Mouse (Mus musculus) intestine, embryonic 16.5 days (tissue): ENCODE data around the gene Lrp5. TPM values are rescaled to one million over a fixed set of nuclear protein-coding genes. Genes with fewer than 3 reads are reported as not detected.

Experiments
- ATAC-seq: fragments of 200-750 bp; cut with Nextera tagmentation; 2 replicates; pipeline ENCODE4 v1.8.0; 2017; ENCODE audit warnings: moderate TSS enrichment, moderate library complexity
- H3K27ac ChIP-seq: fragments of 300-500 bp; sonication (generic); 2 replicates; pipeline ENCODE4 v1.5.1; 2014; ENCODE audit warnings: mild to moderate bottlenecking, low read length
- H3K27me3 ChIP-seq: fragments of 300-500 bp; sonication (generic); replicated peaks from 2 replicates; pipeline ENCODE4 v1.6.1; 2014; ENCODE audit warnings: low read length, control low read depth, mixed read lengths; ENCODE audit not compliant: control insufficient read depth, insufficient read depth
- H3K36me3 ChIP-seq: fragments of 300-500 bp; sonication (generic); 2 replicates; pipeline ENCODE4 v1.6.1; 2014; ENCODE audit warnings: low read length, control low read depth; ENCODE audit not compliant: control insufficient read depth, insufficient read depth
- H3K4me1 ChIP-seq: fragments of 300-500 bp; sonication (generic); 2 replicates; pipeline ENCODE4 v1.6.1; 2014; ENCODE audit warnings: low read length, control low read depth, mixed read lengths; ENCODE audit not compliant: control insufficient read depth, insufficient read depth
- H3K4me2 ChIP-seq: fragments of 300-500 bp; sonication (generic); 2 replicates; pipeline ENCODE4 v1.6.1; 2014; ENCODE audit warnings: low read depth, low read length, control low read depth
- H3K4me3 ChIP-seq: fragments of 300-500 bp; sonication (generic); 2 replicates; pipeline ENCODE4 v1.5.1; 2014; ENCODE audit warnings: mild to moderate bottlenecking, low read length
- H3K9ac ChIP-seq: fragments of 300-500 bp; sonication (generic); 2 replicates; pipeline ENCODE4 v1.6.1; 2014; ENCODE audit warnings: low read depth, low read length
- H3K9me3 ChIP-seq: fragments of 300-500 bp; sonication (generic); 2 replicates; pipeline ENCODE4 v1.6.1; 2016; ENCODE audit warnings: low read length, control low read depth; ENCODE audit not compliant: control insufficient read depth
- WGBS: fragments of 180-500 bp; shearing (Covaris S2); extraction: QIAGEN DNeasy Blood & Tissue Kit; methylation state at CpG from one replicate; pipeline ENCODE4 v1.1.7; 2014; 5-methylcytosine and 5-hydroxymethylcytosine counted together
- polyA plus RNA-seq: library from polyadenylated mRNA; unstranded; fragments of >200 nt; fragmentation: Nextera tagmentation; extraction: Ambion mirVana; gene quantifications from 2 replicates; pipeline ENCODE4 v1.2.1, GENCODE M21; 2015

Gene Lrp5
- polyA plus RNA-seq, 1 experiment from 2014 or later, result 4.4 TPM

GRCm38 (mm10) chr19:3549263-3549662 lies 137.1 kb downstream of the Lrp5 start:
- WGBS, result 95% methylated on average over 1 of the region's 1 CpGs

GRCm38 (mm10) chr19:3548311-3548710 lies 138.1 kb downstream of the Lrp5 start:
- Histone ChIP-seq H3K27ac (no peak overlapping the region), H3K4me2 (no peak overlapping the region), H3K4me3 (no peak overlapping the region), H3K9me3 (no peaks in the 10 kb centered on the region), H3K36me3 (no peaks in the 10 kb centered on the region; the same call in 1 of the 2 replicates), H3K4me1 (peaks cover 10% of the 10 kb centered on the region; the same call in 1 of the 2 replicates), H3K27me3 (no peaks in the 10 kb centered on the region), H3K9ac (no peak overlapping the region)
- 87% methylated on average over 1 of the region's 1 CpGs for WGBS
- no peak for ATAC-seq

More at GRCm38 (mm10) chr19:3549263-3549662, 137.1 kb downstream of the Lrp5 start:
- H3K27me3 ChIP-seq, result no peaks in the 10 kb centered on the region
- H3K9me3 ChIP-seq, result no peaks in the 10 kb centered on the region
- peaks cover 10% of the 10 kb centered on the region; the same call in 1 of the 2 replicates for H3K4me1 ChIP-seq
- H3K36me3 ChIP-seq, result no peaks in the 10 kb centered on the region; the same call in 1 of the 2 replicates
- no peak overlapping the region for H3K9ac ChIP-seq
- no peak overlapping the region for H3K4me3 ChIP-seq
- H3K27ac ChIP-seq, result no peak overlapping the region
- no peak for ATAC-seq
- H3K4me2 ChIP-seq, result no peak overlapping the region

GRCm38 (mm10) chr19:3544995-3545394 lies 141.4 kb downstream of the Lrp5 start:
- Histone ChIP-seq H3K4me3 (no peak overlapping the region), H3K9me3 (no peaks in the 10 kb centered on the region), H3K4me1 (0 out of 2 replicates have a peak, but pooled peaks cover 3% of the 10 kb centered on the region), H3K9ac (no peak overlapping the region), H3K36me3 (no peaks in the 10 kb centered on the region; the same call in 1 of the 2 replicates), H3K27ac (no peak overlapping the region), H3K4me2 (no peak overlapping the region), H3K27me3 (no peaks in the 10 kb centered on the region)
- 92% methylated on average over 2 of the region's 2 CpGs for WGBS
- ATAC-seq, result no peak

- H3K27me3 ChIP-seq, result no peaks in the 10 kb centered on the region
- H3K36me3 ChIP-seq, result no peaks in the 10 kb centered on the region; the same call in 1 of the 2 replicates
- H3K4me1 ChIP-seq, result 0 out of 2 replicates have a peak, but pooled peaks cover 3% of the 10 kb centered on the region
- no peak overlapping the region for H3K9ac ChIP-seq
- 95% methylated on average over 4 of the region's 4 CpGs for WGBS
- H3K4me2 ChIP-seq, result no peak overlapping the region
- no peak overlapping the region for H3K4me3 ChIP-seq
- H3K9me3 ChIP-seq, result no peaks in the 10 kb centered on the region
- H3K27ac ChIP-seq, result no peak overlapping the region
- no peak for ATAC-seq
Observed at GRCm38 (mm10) chr19:3542591-3542990, 143.8 kb downstream of the Lrp5 start.

- no peak overlapping the region for H3K4me2 ChIP-seq
- H3K4me3 ChIP-seq, result no peak overlapping the region
- H3K27me3 ChIP-seq, result no peaks in the 10 kb centered on the region
- H3K9ac ChIP-seq, result no peak overlapping the region
- no peak overlapping the region for H3K27ac ChIP-seq
- ATAC-seq, result no peak
- WGBS, result 92% methylated on average over 5 of the region's 5 CpGs
- H3K4me1 ChIP-seq, result 0 out of 2 replicates have a peak, but pooled peaks cover under 1% of the 10 kb centered on the region
- H3K9me3 ChIP-seq, result no peaks in the 10 kb centered on the region
- H3K36me3 ChIP-seq, result no peaks in the 10 kb centered on the region; the same call in 1 of the 2 replicates
Observed at GRCm38 (mm10) chr19:3540997-3541396, 145.4 kb downstream of the Lrp5 start.

GRCm38 (mm10) chr19:3540254-3540653 lies 146.1 kb downstream of the Lrp5 start:
- H3K36me3 ChIP-seq, result no peaks in the 10 kb centered on the region; the same call in 1 of the 2 replicates
- no peak overlapping the region for H3K27ac ChIP-seq
- 92% methylated on average over 2 of the region's 2 CpGs for WGBS

GRCm38 (mm10) chr19:3539456-3539855 lies 146.9 kb downstream of the Lrp5 start:
- Histone ChIP-seq H3K4me2 (no peak overlapping the region), H3K9ac (no peak overlapping the region), H3K36me3 (no peaks in the 10 kb centered on the region), H3K9me3 (no peaks in the 10 kb centered on the region), H3K4me1 (no peaks in the 10 kb centered on the region), H3K27me3 (no peaks in the 10 kb centered on the region), H3K27ac (no peak overlapping the region), H3K4me3 (no peak overlapping the region)
- no peak for ATAC-seq
- 84% methylated on average over 5 of the region's 5 CpGs for WGBS

More at GRCm38 (mm10) chr19:3540254-3540653, 146.1 kb downstream of the Lrp5 start:
- Histone ChIP-seq H3K9ac (no peak overlapping the region), H3K4me1 (no peaks in the 10 kb centered on the region), H3K4me2 (no peak overlapping the region), H3K27me3 (no peaks in the 10 kb centered on the region), H3K4me3 (no peak overlapping the region), H3K9me3 (no peaks in the 10 kb centered on the region)
- ATAC-seq, result no peak

- no peaks in the 10 kb centered on the region for H3K36me3 ChIP-seq
- 97% methylated on average over 6 of the region's 6 CpGs for WGBS
Observed at GRCm38 (mm10) chr19:3537658-3538057, 148.7 kb downstream of the Lrp5 start.

GRCm38 (mm10) chr19:3534945-3535344 lies 151.4 kb downstream of the Lrp5 start:
- no peak overlapping the region for H3K4me2 ChIP-seq
- 84% methylated on average over 3 of the region's 3 CpGs for WGBS
- H3K27me3 ChIP-seq, result no peaks in the 10 kb centered on the region
- H3K4me1 ChIP-seq, result 0 out of 2 replicates have a peak, but pooled peaks cover 1% of the 10 kb centered on the region
- no peak overlapping the region for H3K9ac ChIP-seq
- ATAC-seq, result no peak
- no peaks in the 10 kb centered on the region for H3K36me3 ChIP-seq
- no peaks in the 10 kb centered on the region for H3K9me3 ChIP-seq
- no peak overlapping the region for H3K27ac ChIP-seq
- H3K4me3 ChIP-seq, result no peak overlapping the region

More at GRCm38 (mm10) chr19:3537658-3538057, 148.7 kb downstream of the Lrp5 start:
- Histone ChIP-seq H3K4me2 (no peak overlapping the region), H3K4me1 (no peaks in the 10 kb centered on the region), H3K27ac (no peak overlapping the region), H3K4me3 (no peak overlapping the region), H3K9ac (no peak overlapping the region), H3K9me3 (no peaks in the 10 kb centered on the region), H3K27me3 (no peaks in the 10 kb centered on the region)
- ATAC-seq, result no peak
